7 mouse cellular contexts compared by ENCODE assay signal in genomic region chr4:43729794-43730550, GRCm38 (mm10). TPM values are rescaled to one million over a fixed set of nuclear protein-coding genes. Genes with fewer than 3 reads are reported as not detected.
A peak's percentile ranks its signal among the peaks of the same experiment; 100 is the strongest.
DNase-seq lines count a peak whose midpoint lies in the region; ATAC-seq lines count a peak whose summit lies in the region.

TSS of gene Spaar (plus strand) at chr4:43730034.

- H3K9me3 ChIP-seq in heart, embryonic 14.5 days (ENCODE audit: control insufficient read depth, low read length), result no peaks in the 10 kb centered on the region
- H3K9me3 ChIP-seq in midbrain, embryonic 14.5 days (ENCODE audit: control insufficient read depth, low read length), result no peaks in the 10 kb centered on the region

- H3K4me3 ChIP-seq in heart, embryonic 14.5 days (ENCODE audit: control insufficient read depth in 1 of 2, insufficient read depth in 1 of 2, low read depth in 1 of 2, low read length in 2 of 2), result no peak within 1 kb of the TSS
- no peak within 1 kb of the TSS for H3K4me3 ChIP-seq in midbrain, embryonic 14.5 days (replicated peaks; ENCODE audit: low read depth, low read length)

- no peak for ATAC-seq in heart, embryonic 14.5 days (ENCODE audit: insufficient number of reproducible peaks, insufficient read depth, low FRiP score, low read depth)
- ATAC-seq in midbrain, embryonic 14.5 days (ENCODE audit: low FRiP score, low TSS enrichment), result no peak

- H3K9ac ChIP-seq in heart, embryonic 14.5 days (ENCODE audit: low read length), result peak within 1 kb of the TSS; percentile 18
- H3K9ac ChIP-seq in midbrain, embryonic 14.5 days (replicated peaks; ENCODE audit: low read length), result no peak within 1 kb of the TSS

- H3K27ac ChIP-seq in heart, embryonic 14.5 days (replicated peaks in 1 of 2; ENCODE audit: control insufficient read depth in 1 of 2, insufficient read depth in 1 of 2, low read depth in 2 of 2, low read length in 2 of 2), result peak within 1 kb of the TSS; percentile 80 to 83
- no peak within 1 kb of the TSS for H3K27ac ChIP-seq in midbrain, embryonic 14.5 days (replicated peaks; ENCODE audit: low read depth, low read length)

- no peaks in the 10 kb centered on the region for H3K27me3 ChIP-seq in heart, embryonic 14.5 days (ENCODE audit: control insufficient read depth, insufficient read depth, low read length)
- H3K27me3 ChIP-seq in midbrain, embryonic 14.5 days (ENCODE audit: control insufficient read depth, insufficient read depth, low read length), result no peaks in the 10 kb centered on the region

- H3K4me2 ChIP-seq in heart, embryonic 14.5 days (ENCODE audit: low read length), result peak within 1 kb of the TSS; percentile 43
- H3K4me2 ChIP-seq in midbrain, embryonic 14.5 days (ENCODE audit: low read length), result no peak within 1 kb of the TSS

- DNase-seq in gastrocnemius, postnatal 10 days, result peak; percentile 31
- DNase-seq in kidney, postnatal 4 days, result peak; percentile 58 to 71
- peak; percentile 74 to 89 for DNase-seq in lung, postnatal 4 days
- DNase-seq in frontal cortex, postnatal 36 days (ENCODE audit: low spot score in 2 of 2), result no peak
- no peak for DNase-seq in midbrain, embryonic 14.5 days
- DNase-seq in embryo, embryonic 9.5 days (ENCODE audit: extremely low spot score), result no peak

- peaks cover 51 to 56% of the 10 kb centered on the region in 2 experiments for H3K4me1 ChIP-seq in heart, embryonic 14.5 days (ENCODE audit: control insufficient read depth in 2 of 2, insufficient read depth in 2 of 2, low read length in 2 of 2)
- H3K4me1 ChIP-seq in midbrain, embryonic 14.5 days (ENCODE audit: control insufficient read depth, insufficient read depth, low read length), result no peaks in the 10 kb centered on the region

- no peaks in the 10 kb centered on the region for H3K36me3 ChIP-seq in heart, embryonic 14.5 days (ENCODE audit: control insufficient read depth, insufficient read depth, low read length)
- no peaks in the 10 kb centered on the region for H3K36me3 ChIP-seq in midbrain, embryonic 14.5 days (ENCODE audit: control insufficient read depth, insufficient read depth, low read length)

- WGBS in heart, embryonic 14.5 days, result 32% methylated on average over 14 of the region's 14 CpGs
- 76% methylated on average over 14 of the region's 14 CpGs for WGBS in midbrain, embryonic 14.5 days

RNA-seq across cellular contexts. Expression of gene Spaar, which starts in this region (rescaled TPM):
- 1 to 10 TPM; 1.1 to 1.6 TPM for total RNA-seq in gastrocnemius, postnatal 10 days (2021)
- 0.23 and 0.42 TPM in 2 replicates for polyA plus RNA-seq in heart, embryonic 14.5 days (2014; fragmentation: Nextera tagmentation; extraction: Ambion mirVana)
- not detected in 2 replicates for polyA plus RNA-seq in midbrain, embryonic 14.5 days (2014; fragmentation: Nextera tagmentation; extraction: Ambion mirVana)

Comparison
In these comparisons a context has a peak if more than half of its experiments do, and no peak if none do; other contexts are left out.
1. DNase-seq: peak in gastrocnemius, postnatal 10 days (single experiment), kidney, postnatal 4 days (2 of 2) and lung, postnatal 4 days (2 of 2); none in frontal cortex, postnatal 36 days (0 of 2), midbrain, embryonic 14.5 days (single experiment) and embryo, embryonic 9.5 days (single experiment).